Mouse (Mus musculus): ENCODE results near the gene Zfyve26. TPM values are rescaled to one million over a fixed set of nuclear protein-coding genes. Genes with fewer than 3 reads are reported as not detected.
A peak's percentile ranks its signal among the peaks of the same experiment; 100 is the strongest.

Gene Zfyve26
- polyA plus RNA-seq, 1 experiment from 2014 or later: 15.1 TPM

GRCm38 (mm10) chr12:79253294-79254053 lies 42.6 kb downstream of the Zfyve26 start:
- Histone ChIP-seq H3K27ac (replicated peaks) (no peak overlapping the region), H3K9me3 (replicated peaks) (no peaks in the 10 kb centered on the region), H3K4me1 (no peaks in the 10 kb centered on the region), H3K4me3 (no peak overlapping the region), H3K36me3 (peaks cover 93% of the 10 kb centered on the region), H3K27me3 (ENCODE audit: low read depth, poor library complexity, severe bottlenecking) (no peaks in the 10 kb centered on the region)
- WGBS: 90% methylated on average over 9 of the region's 9 CpGs
- no peak for DNase-seq (ENCODE audit: low spot score)

- H3K36me3 ChIP-seq: peaks cover 99% of the 10 kb centered on the region
- 88% methylated on average over 3 of the region's 3 CpGs for WGBS
- no peak for DNase-seq (ENCODE audit: low spot score)
Measured at GRCm38 (mm10) chr12:79248110-79248509, 48.0 kb downstream of the Zfyve26 start.

GRCm38 (mm10) chr12:79242921-79243320 lies 53.2 kb downstream of the Zfyve26 start:
- Histone ChIP-seq H3K4me1 (no peaks in the 10 kb centered on the region), H3K4me3 (no peak overlapping the region), H3K9me3 (replicated peaks) (no peaks in the 10 kb centered on the region), H3K36me3 (peaks cover 99% of the 10 kb centered on the region), H3K27ac (replicated peaks) (no peak overlapping the region), H3K27me3 (ENCODE audit: low read depth, poor library complexity, severe bottlenecking) (no peaks in the 10 kb centered on the region)
- 95% methylated on average over 6 of the region's 6 CpGs for WGBS
- no peak for DNase-seq (ENCODE audit: low spot score)

More at GRCm38 (mm10) chr12:79248110-79248509, 48.0 kb downstream of the Zfyve26 start:
- no peak overlapping the region for H3K27ac ChIP-seq (replicated peaks)
- no peaks in the 10 kb centered on the region for H3K27me3 ChIP-seq (ENCODE audit: low read depth, poor library complexity, severe bottlenecking)
- no peak overlapping the region for H3K4me3 ChIP-seq
- H3K4me1 ChIP-seq: no peaks in the 10 kb centered on the region
- H3K9me3 ChIP-seq (replicated peaks): no peaks in the 10 kb centered on the region

GRCm38 (mm10) chr12:79241985-79242384 lies 54.1 kb downstream of the Zfyve26 start:
- Histone ChIP-seq H3K27me3 (ENCODE audit: low read depth, poor library complexity, severe bottlenecking) (no peaks in the 10 kb centered on the region), H3K9me3 (replicated peaks) (no peaks in the 10 kb centered on the region), H3K4me1 (no peaks in the 10 kb centered on the region), H3K4me3 (no peak overlapping the region), H3K27ac (replicated peaks) (no peak overlapping the region), H3K36me3 (peaks cover 99% of the 10 kb centered on the region)
- DNase-seq (ENCODE audit: low spot score): no peak
- WGBS: 96% methylated on average over 2 of the region's 2 CpGs

GRCm38 (mm10) chr12:79235485-79236080 lies 60.5 kb downstream of the Zfyve26 start:
- H3K9me3 ChIP-seq (replicated peaks): no peaks in the 10 kb centered on the region
- peaks cover 72% of the 10 kb centered on the region for H3K36me3 ChIP-seq
- no peak overlapping the region for H3K4me3 ChIP-seq
- no peak for DNase-seq (ENCODE audit: low spot score)
- peaks cover 15% of the 10 kb centered on the region for H3K4me1 ChIP-seq
- no peak overlapping the region for H3K27ac ChIP-seq (replicated peaks)
- 76% methylated on average over 11 of the region's 11 CpGs for WGBS
- H3K27me3 ChIP-seq (ENCODE audit: low read depth, poor library complexity, severe bottlenecking): no peaks in the 10 kb centered on the region

- no peak overlapping the region for H3K4me3 ChIP-seq
- H3K27me3 ChIP-seq (ENCODE audit: low read depth, poor library complexity, severe bottlenecking): no peaks in the 10 kb centered on the region
- H3K9me3 ChIP-seq (replicated peaks): no peaks in the 10 kb centered on the region
- WGBS: 84% methylated on average over 5 of the region's 5 CpGs
- H3K36me3 ChIP-seq: no peaks in the 10 kb centered on the region
- H3K27ac ChIP-seq (replicated peaks): no peak overlapping the region
- no peak for DNase-seq (ENCODE audit: low spot score)
- H3K4me1 ChIP-seq: no peaks in the 10 kb centered on the region
Measured at GRCm38 (mm10) chr12:79217511-79217910, 78.6 kb downstream of the Zfyve26 start.

- Histone ChIP-seq H3K36me3 (no peaks in the 10 kb centered on the region), H3K4me3 (no peak overlapping the region), H3K27me3 (ENCODE audit: low read depth, poor library complexity, severe bottlenecking) (no peaks in the 10 kb centered on the region), H3K9me3 (replicated peaks) (no peaks in the 10 kb centered on the region), H3K4me1 (peaks cover 9% of the 10 kb centered on the region), H3K27ac (replicated peaks) (no peak overlapping the region)
- WGBS: 90% methylated on average over 8 of the region's 8 CpGs
- DNase-seq (ENCODE audit: low spot score): no peak
Measured at GRCm38 (mm10) chr12:79211447-79211846, 84.7 kb downstream of the Zfyve26 start.

- no peaks in the 10 kb centered on the region for H3K9me3 ChIP-seq (replicated peaks)
- no peaks in the 10 kb centered on the region for H3K36me3 ChIP-seq
- peaks cover 9% of the 10 kb centered on the region for H3K4me1 ChIP-seq
- WGBS: 5% methylated on average over 13 of the region's 13 CpGs
- peak; percentile 16 for DNase-seq (ENCODE audit: low spot score)
- H3K4me3 ChIP-seq: peak within 1 kb of the TSS; percentile 59
- no peak within 1 kb of the TSS for H3K27ac ChIP-seq (replicated peaks)
- H3K27me3 ChIP-seq (ENCODE audit: low read depth, poor library complexity, severe bottlenecking): no peaks in the 10 kb centered on the region
Measured at GRCm38 (mm10) chr12:79208703-79209464, 87.2 kb downstream of the Zfyve26 start, which contains the start of gene Rdh12. Gene Rdh12, plus strand, starts transcription at chr12:79208914.

- no peak for DNase-seq (ENCODE audit: low spot score)
- no peaks in the 10 kb centered on the region for H3K36me3 ChIP-seq
- H3K4me1 ChIP-seq: no peaks in the 10 kb centered on the region
- H3K27ac ChIP-seq (replicated peaks): no peak overlapping the region
- WGBS: 78% methylated on average over 3 of the region's 3 CpGs
- no peaks in the 10 kb centered on the region for H3K27me3 ChIP-seq (ENCODE audit: low read depth, poor library complexity, severe bottlenecking)
- no peak overlapping the region for H3K4me3 ChIP-seq
- no peaks in the 10 kb centered on the region for H3K9me3 ChIP-seq (replicated peaks)
Measured at GRCm38 (mm10) chr12:79201882-79202281, 94.2 kb downstream of the Zfyve26 start.

- Histone ChIP-seq H3K27me3 (ENCODE audit: low read depth, poor library complexity, severe bottlenecking) (no peaks in the 10 kb centered on the region), H3K27ac (replicated peaks) (no peak overlapping the region), H3K9me3 (replicated peaks) (no peaks in the 10 kb centered on the region), H3K4me1 (no peaks in the 10 kb centered on the region), H3K4me3 (no peak overlapping the region), H3K36me3 (no peaks in the 10 kb centered on the region)
- DNase-seq (ENCODE audit: low spot score): no peak
- WGBS: 89% methylated on average over 5 of the region's 5 CpGs
Measured at GRCm38 (mm10) chr12:79197105-79197504, 99.0 kb downstream of the Zfyve26 start.

GRCm38 (mm10) chr12:79193441-79193840 lies 102.7 kb downstream of the Zfyve26 start:
- H3K27me3 ChIP-seq (ENCODE audit: low read depth, poor library complexity, severe bottlenecking): no peaks in the 10 kb centered on the region
- no peak overlapping the region for H3K27ac ChIP-seq (replicated peaks)

GRCm38 (mm10) chr12:79192193-79192592 lies 103.9 kb downstream of the Zfyve26 start, which contains the start of gene Rdh11:
Gene Rdh11, minus strand, starts transcription at chr12:79192293.
- Histone ChIP-seq H3K36me3 (peaks cover 16% of the 10 kb centered on the region), H3K27ac (replicated peaks) (peak within 1 kb of the TSS; percentile 81), H3K9me3 (replicated peaks) (no peaks in the 10 kb centered on the region), H3K27me3 (ENCODE audit: low read depth, poor library complexity, severe bottlenecking) (no peaks in the 10 kb centered on the region), H3K4me3 (peak within 1 kb of the TSS; percentile 63), H3K4me1 (peaks cover 16% of the 10 kb centered on the region)
- WGBS: 61% methylated on average over 6 of the region's 6 CpGs
- no peak for DNase-seq (ENCODE audit: low spot score)

More at GRCm38 (mm10) chr12:79193441-79193840, 102.7 kb downstream of the Zfyve26 start:
- H3K4me1 ChIP-seq: peaks cover 16% of the 10 kb centered on the region
- H3K36me3 ChIP-seq: peaks cover 4% of the 10 kb centered on the region
- H3K4me3 ChIP-seq: no peak overlapping the region
- 8% methylated on average over 3 of the region's 3 CpGs for WGBS
- H3K9me3 ChIP-seq (replicated peaks): no peaks in the 10 kb centered on the region
- peak; percentile 68 for DNase-seq (ENCODE audit: low spot score)
